Mouse (Mus musculus) layer of hippocampus, adult 2 months (tissue): ENCODE results near the gene 1700009N14Rik. TPM values are rescaled to one million over a fixed set of nuclear protein-coding genes. Genes with fewer than 3 reads are reported as not detected.

Experiments
- DNase-seq, 2 experiments: peaks; one replicate each; pipeline ENCODE4 v3.0.0; 2022; ENCODE audit warnings: low spot score in 2 of 2
- H3K27ac ChIP-seq: fragments of 200-600 bp; 2 replicates; pipeline ENCODE4 v1.8.1; 2022
- H3K4me3 ChIP-seq: fragments of 200-600 bp; 2 replicates; pipeline ENCODE4 v1.8.1; 2022; ENCODE audit warnings: mild to moderate bottlenecking
- CTCF ChIP-seq: fragments of 200-600 bp; conservative IDR thresholded peaks from 2 replicates; pipeline ENCODE4 v1.8.1; 2022; ENCODE audit warnings: antibody characterized with exemption, mild to moderate bottlenecking, moderate library complexity
- long read RNA-seq, 2 experiments: library from polyadenylated mRNA; stranded (forward); transcript quantifications; one replicate each; pipeline ENCODE4 v2.0.0; 2021; ENCODE audit warnings: borderline mapping rate in 2 of 2
- total RNA-seq, 2 experiments: library from RNA; stranded (reverse); gene quantifications; 2 replicates each; pipeline ENCODE4 v1.2.3; 2021

Gene 1700009N14Rik
- total RNA-seq, result not detected
- long read RNA-seq, experiment 1, result 0 reads
- long read RNA-seq, experiment 2, result 0 reads

GRCm38 (mm10) chr4:39450069-39450468, at the start of gene 1700009N14Rik:
TSS of gene 1700009N14Rik (plus strand) at chr4:39450295.
- TF ChIP-seq CTCF, result no peak
- H3K27ac ChIP-seq, result no peak within 1 kb of the TSS
- no peak within 1 kb of the TSS for H3K4me3 ChIP-seq
- DNase-seq, result no peak

- H3K4me3 ChIP-seq, result no peak overlapping the region
- DNase-seq, result no peak
- TF ChIP-seq CTCF, result no peak
- H3K27ac ChIP-seq, result no peak overlapping the region
These were observed 12.2 kb upstream of the 1700009N14Rik start for GRCm38 (mm10) chr4:39437870-39438367.

- Histone ChIP-seq H3K4me3 (no peak overlapping the region), H3K27ac (no peak overlapping the region)
- DNase-seq, result no peak
- TF ChIP-seq CTCF, result no peak
These were observed 24.2 kb downstream of the 1700009N14Rik start for GRCm38 (mm10) chr4:39474291-39474690.

- Histone ChIP-seq H3K27ac (no peak overlapping the region), H3K4me3 (no peak overlapping the region)
- no peak for TF ChIP-seq CTCF
These were observed 36.3 kb downstream of the 1700009N14Rik start for GRCm38 (mm10) chr4:39486393-39486792.

DNA sequence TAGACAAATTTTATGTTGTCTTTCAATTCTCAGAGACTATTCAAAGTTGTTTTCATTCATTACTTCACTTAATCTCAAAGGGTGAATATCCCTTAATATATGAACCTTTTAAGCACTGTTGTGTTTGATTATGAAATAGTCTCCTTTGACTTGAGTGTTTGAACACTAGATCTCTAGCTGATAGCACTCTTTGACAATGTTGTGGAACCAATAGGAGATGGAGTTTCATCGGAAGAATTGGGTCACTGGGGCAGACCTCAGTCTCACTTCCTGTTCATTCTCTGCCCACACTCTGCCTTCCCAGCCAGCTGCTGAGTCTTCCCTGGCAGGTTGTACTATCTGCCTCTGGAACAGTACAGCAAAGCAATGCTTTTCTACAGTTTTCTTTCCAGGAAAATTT, 43.5 kb downstream of the 1700009N14Rik start:
- TF ChIP-seq CTCF, result no peak
- Histone ChIP-seq H3K27ac (no peak overlapping the region), H3K4me3 (no peak overlapping the region)
- DNase-seq, result no peak

More at GRCm38 (mm10) chr4:39486393-39486792, 36.3 kb downstream of the 1700009N14Rik start:
- no peak for DNase-seq

GRCm38 (mm10) chr4:39495875-39496274, 45.8 kb downstream of the 1700009N14Rik start:
- DNase-seq, result no peak
- Histone ChIP-seq H3K27ac (no peak overlapping the region), H3K4me3 (no peak overlapping the region)
- no peak for TF ChIP-seq CTCF
